Mouse (Mus musculus) embryonic facial prominence, embryonic 11.5 days (tissue): ENCODE results near the gene Adgrg1. TPM values are rescaled to one million over a fixed set of nuclear protein-coding genes. Genes with fewer than 3 reads are reported as not detected.

Experiments used
- ATAC-seq: fragments of 200-750 bp; cut with Nextera tagmentation; replicated peaks from 2 replicates; pipeline ENCODE4 v1.8.0; 2017; ENCODE audit warnings: low read depth; ENCODE audit not compliant: insufficient number of reproducible peaks, low FRiP score, low TSS enrichment
- DNase-seq: peaks from one replicate; pipeline ENCODE4 v3.0.0-alpha.2; 2015; ENCODE audit warnings: low spot score
- H3K27ac ChIP-seq: fragments of 300-500 bp; sonication (generic); replicated peaks from 2 replicates; pipeline ENCODE4 v1.5.1; 2014; ENCODE audit warnings: mild to moderate bottlenecking, low read depth, low read length, control low read depth
- H3K27me3 ChIP-seq: fragments of 300-500 bp; sonication (generic); 2 replicates; pipeline ENCODE4 v1.6.1; 2014; ENCODE audit warnings: mild to moderate bottlenecking, low read length, moderate library complexity, mixed read lengths; ENCODE audit not compliant: control insufficient read depth, insufficient read depth
- H3K36me3 ChIP-seq: fragments of 300-500 bp; sonication (generic); replicated peaks from 2 replicates; pipeline ENCODE4 v1.6.1; 2014; ENCODE audit warnings: low read depth, mild to moderate bottlenecking, low read length, moderate library complexity, mixed read lengths; ENCODE audit not compliant: control insufficient read depth, insufficient read depth
- H3K4me1 ChIP-seq: fragments of 300-500 bp; sonication (generic); 2 replicates; pipeline ENCODE4 v1.6.1; 2014; ENCODE audit warnings: low read length, mixed read lengths; ENCODE audit not compliant: control insufficient read depth, insufficient read depth
- H3K4me2 ChIP-seq: fragments of 300-500 bp; sonication (generic); 2 replicates; pipeline ENCODE4 v1.6.1; 2014; ENCODE audit warnings: low read depth, mild to moderate bottlenecking, control low read depth, low read length, moderate library complexity
- H3K4me3 ChIP-seq: fragments of 300-500 bp; sonication (generic); 2 replicates; pipeline ENCODE4 v1.5.1; 2014; ENCODE audit warnings: low read depth, low read length, control low read depth
- H3K9ac ChIP-seq: fragments of 300-500 bp; sonication (generic); replicated peaks from 2 replicates; pipeline ENCODE4 v1.6.1; 2014; ENCODE audit warnings: mild to moderate bottlenecking, control low read depth, low read length
- H3K9me3 ChIP-seq: fragments of 300-500 bp; sonication (generic); replicated peaks from 2 replicates; pipeline ENCODE4 v1.6.1; 2016; ENCODE audit warnings: mild to moderate bottlenecking, low read length, inconsistent platforms, mixed read lengths; ENCODE audit not compliant: control insufficient read depth
- WGBS: fragments of 180-500 bp; shearing (Covaris S2); extraction: QIAGEN DNeasy Blood & Tissue Kit; methylation state at CpG from one replicate; pipeline ENCODE4 v1.1.7; 2014; 5-methylcytosine and 5-hydroxymethylcytosine counted together
- polyA plus RNA-seq: library from polyadenylated mRNA; unstranded; fragments of >200 nt; fragmentation: Nextera tagmentation; extraction: Ambion mirVana; gene quantifications from 2 replicates; pipeline ENCODE4 v1.2.1, GENCODE M21; 2014

Gene Adgrg1
- polyA plus RNA-seq, 1 experiment from 2014 or later = 31.4 TPM

- Histone ChIP-seq H3K36me3 (no peaks in the 10 kb centered on the region), H3K9me3 (no peaks in the 10 kb centered on the region), H3K27me3 (no peaks in the 10 kb centered on the region), H3K4me2 (no peak overlapping the region), H3K9ac (no peak overlapping the region), H3K4me3 (no peak overlapping the region), H3K4me1 (peaks cover 3% of the 10 kb centered on the region; the same call in 1 of the 2 replicates), H3K27ac (no peak overlapping the region)
- DNase-seq = no peak
- 90% methylated on average over 7 of the region's 7 CpGs for WGBS
- no peak for ATAC-seq
Measured at GRCm38 (mm10) chr8:94987553-94987952, 13.0 kb downstream of the Adgrg1 start.

GRCm38 (mm10) chr8:94988619-94989018, 14.1 kb downstream of the Adgrg1 start:
- no peak overlapping the region for H3K4me3 ChIP-seq
- peaks cover 3% of the 10 kb centered on the region; the same call in 1 of the 2 replicates for H3K4me1 ChIP-seq
- H3K4me2 ChIP-seq = no peak overlapping the region
- H3K9ac ChIP-seq = no peak overlapping the region
- ATAC-seq (no peak), DNase-seq (no peak)
- no peaks in the 10 kb centered on the region for H3K36me3 ChIP-seq
- H3K27me3 ChIP-seq = no peaks in the 10 kb centered on the region
- H3K9me3 ChIP-seq = no peaks in the 10 kb centered on the region
- WGBS = 81% methylated on average over 6 of the region's 6 CpGs
- H3K27ac ChIP-seq = no peak overlapping the region

GRCm38 (mm10) chr8:94989711-94990110, 15.2 kb downstream of the Adgrg1 start:
- WGBS = 95% methylated on average over 4 of the region's 4 CpGs
- Histone ChIP-seq H3K4me2 (no peak overlapping the region), H3K27ac (no peak overlapping the region), H3K27me3 (no peaks in the 10 kb centered on the region), H3K9me3 (no peaks in the 10 kb centered on the region), H3K4me3 (no peak overlapping the region), H3K9ac (no peak overlapping the region), H3K4me1 (no peaks in the 10 kb centered on the region; the same call in 1 of the 2 replicates), H3K36me3 (no peaks in the 10 kb centered on the region)
- ATAC-seq = no peak
- no peak for DNase-seq

- ATAC-seq = no peak
- no peaks in the 10 kb centered on the region for H3K36me3 ChIP-seq
- H3K9me3 ChIP-seq = no peaks in the 10 kb centered on the region
- DNase-seq = peak; percentile 49
- H3K9ac ChIP-seq = no peak overlapping the region
- no peak overlapping the region for H3K4me3 ChIP-seq
- H3K4me1 ChIP-seq = no peaks in the 10 kb centered on the region; the same call in 1 of the 2 replicates
- H3K27ac ChIP-seq = no peak overlapping the region
- H3K4me2 ChIP-seq = no peak overlapping the region
- 59% methylated on average over 11 of the region's 11 CpGs for WGBS
- no peaks in the 10 kb centered on the region for H3K27me3 ChIP-seq
Measured at GRCm38 (mm10) chr8:94990598-94991453, 16.3 kb downstream of the Adgrg1 start.

GRCm38 (mm10) chr8:94991454-94991994, 17.0 kb downstream of the Adgrg1 start:
- no peak for DNase-seq
- H3K27ac ChIP-seq = no peak overlapping the region
- H3K4me1 ChIP-seq = no peaks in the 10 kb centered on the region; the same call in 1 of the 2 replicates
- H3K36me3 ChIP-seq = no peaks in the 10 kb centered on the region
- no peak for ATAC-seq
- H3K4me3 ChIP-seq = no peak overlapping the region
- H3K27me3 ChIP-seq = no peaks in the 10 kb centered on the region
- 83% methylated on average over 9 of the region's 9 CpGs for WGBS
- H3K9me3 ChIP-seq = no peaks in the 10 kb centered on the region
- no peak overlapping the region for H3K9ac ChIP-seq
- no peak overlapping the region for H3K4me2 ChIP-seq

- DNase-seq (no peak), ATAC-seq (no peak)
- H3K4me2 ChIP-seq = no peak overlapping the region
- WGBS = 71% methylated on average over 4 of the region's 4 CpGs
- H3K36me3 ChIP-seq = no peaks in the 10 kb centered on the region
- no peak overlapping the region for H3K27ac ChIP-seq
- no peaks in the 10 kb centered on the region; the same call in 1 of the 2 replicates for H3K4me1 ChIP-seq
- H3K4me3 ChIP-seq = no peak overlapping the region
- no peaks in the 10 kb centered on the region for H3K27me3 ChIP-seq
- no peak overlapping the region for H3K9ac ChIP-seq
- no peaks in the 10 kb centered on the region for H3K9me3 ChIP-seq
Measured at GRCm38 (mm10) chr8:94992010-94992409, 17.5 kb downstream of the Adgrg1 start.

- Histone ChIP-seq H3K9ac (no peak overlapping the region), H3K4me3 (no peak overlapping the region), H3K9me3 (no peaks in the 10 kb centered on the region), H3K27me3 (no peaks in the 10 kb centered on the region), H3K4me1 (no peaks in the 10 kb centered on the region; the same call in 1 of the 2 replicates), H3K27ac (no peak overlapping the region), H3K4me2 (no peak overlapping the region), H3K36me3 (no peaks in the 10 kb centered on the region)
- DNase-seq (no peak), ATAC-seq (no peak)
- 44% methylated on average over 5 of the region's 5 CpGs for WGBS
Measured at GRCm38 (mm10) chr8:94992534-94992933, 18.0 kb downstream of the Adgrg1 start.
